9 mouse cellular contexts compared by ENCODE assay signal in the genomic region with DNA sequence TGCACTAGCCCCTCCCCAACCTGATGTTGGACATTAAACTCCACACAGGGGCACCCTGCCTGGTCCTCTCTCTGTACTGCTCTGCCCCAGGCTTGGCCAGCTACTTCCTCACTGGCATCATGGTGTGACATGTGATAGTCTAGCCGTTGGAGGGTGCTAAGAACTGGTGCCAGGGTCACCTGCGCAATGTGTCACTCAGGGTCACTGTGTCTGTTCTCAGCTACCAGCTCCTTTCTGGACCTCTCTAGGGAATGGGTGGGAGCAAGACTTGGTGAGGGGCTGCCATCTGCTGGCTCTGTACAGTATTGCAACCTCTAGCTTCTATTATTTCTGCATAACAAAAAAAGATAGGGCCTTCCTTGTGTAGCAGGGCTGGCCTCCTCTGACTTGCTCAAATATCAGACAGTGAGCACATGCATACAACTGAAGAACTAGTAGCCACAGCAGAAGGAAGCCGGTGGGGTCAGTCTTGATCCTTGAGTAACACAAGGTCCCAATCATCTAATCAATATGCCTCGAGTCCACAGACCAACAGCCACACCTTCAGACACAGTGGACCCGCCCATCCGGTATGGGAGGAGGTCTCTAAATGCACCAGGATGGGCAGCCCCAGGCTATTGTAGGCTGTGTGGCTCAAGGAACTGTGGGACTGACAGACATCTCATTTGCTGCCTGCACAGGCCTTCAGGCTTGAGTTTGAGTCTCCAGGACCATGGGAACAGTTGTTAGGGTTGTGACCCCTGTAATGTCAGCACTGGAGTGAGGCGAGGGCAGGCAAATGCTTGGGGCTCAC. TPM values are rescaled to one million over a fixed set of nuclear protein-coding genes. Genes with fewer than 3 reads are reported as not detected.
DNase-seq lines count a peak whose midpoint lies in the region; ATAC-seq and TF ChIP-seq lines count a peak whose summit lies in the region.
"Had no signal": no experiment of that assay in that cellular context is flagged by ENCODE, and none has a peak within 500 bp of the region (broad histone marks: within the 10 kb centered on the region; RNA-seq: fewer than 3 reads in every experiment).

No protein-coding gene starts in this region.

- peak; percentile 74 for ATAC-seq in granulocyte monocyte progenitor cell, adult 5-6 weeks (replicated peaks; ENCODE audit: poor library complexity, severe bottlenecking)
- ATAC-seq in limb, embryonic 11.5 days (ENCODE audit: insufficient number of reproducible peaks, low FRiP score, low TSS enrichment, low read depth): 0 out of 2 replicates have a peak, but pooled peaks have one; percentile 46
- ATAC-seq in midbrain, embryonic 14.5 days (ENCODE audit: low FRiP score, low TSS enrichment): peak; percentile 22; the same call in 1 of the 2 replicates

- H3K27ac ChIP-seq in limb, embryonic 11.5 days (replicated peaks; ENCODE audit: low read depth, low read length): no peak overlapping the region
- H3K27ac ChIP-seq in midbrain, embryonic 14.5 days (replicated peaks; ENCODE audit: low read depth, low read length): no peak overlapping the region
- no peak overlapping the region for H3K27ac ChIP-seq in spleen, adult 2 months (ENCODE audit: insufficient read depth, low read length)

- 86% methylated on average over 7 of the region's 7 CpGs for whole genome bisulfite sequencing in limb, embryonic 11.5 days
- 82% methylated on average over 7 of the region's 7 CpGs for WGBS in midbrain, embryonic 14.5 days
- 77% methylated on average over 7 of the region's 7 CpGs for WGBS in spleen, adult 2 months

- no peaks in the 10 kb centered on the region for H3K4me1 ChIP-seq in limb, embryonic 11.5 days (ENCODE audit: control insufficient read depth, insufficient read depth, low read length)
- H3K4me1 ChIP-seq in midbrain, embryonic 14.5 days (ENCODE audit: control insufficient read depth, insufficient read depth, low read length): no peaks in the 10 kb centered on the region
- H3K4me1 ChIP-seq in spleen, adult 2 months (ENCODE audit: control insufficient read depth, insufficient read depth, insufficient read length): no peaks in the 10 kb centered on the region; the same call in 1 of the 2 replicates

- peaks cover 29% of the 10 kb centered on the region for H3K36me3 ChIP-seq in limb, embryonic 11.5 days (ENCODE audit: control insufficient read depth, insufficient read depth, low read length)
- H3K36me3 ChIP-seq in midbrain, embryonic 14.5 days (ENCODE audit: control insufficient read depth, insufficient read depth, low read length): peaks cover 60% of the 10 kb centered on the region
- H3K36me3 ChIP-seq in spleen, adult 2 months (ENCODE audit: control insufficient read depth, insufficient read depth, low read length): peaks cover 1% of the 10 kb centered on the region; the same call in 1 of the 2 replicates

- peak; percentile 84; the same call in 1 of the 2 replicates for TF ChIP-seq CTCF in spleen, adult 2 months (IDR thresholded peaks at IDR 0.05; ENCODE audit: extremely low read depth, insufficient read depth, insufficient read length, insufficient replicate concordance)

- H3K27me3 ChIP-seq in limb, embryonic 11.5 days (ENCODE audit: control insufficient read depth, insufficient read depth, low read length): no peaks in the 10 kb centered on the region
- H3K27me3 ChIP-seq in midbrain, embryonic 14.5 days (ENCODE audit: control insufficient read depth, insufficient read depth, low read length): no peaks in the 10 kb centered on the region
- H3K27me3 ChIP-seq in spleen, adult 2 months (ENCODE audit: control insufficient read depth, insufficient read depth, low read length): no peaks in the 10 kb centered on the region

- DNase-seq in 3T3-L1 (ENCODE audit: low read depth, low spot score): peak; percentile 84
- DNase-seq in adrenal gland, adult 18-20 months (ENCODE audit: low spot score in 2 of 2): peak; percentile 71 to 77
- DNase-seq in embryo, embryonic 11 days: peak; percentile 68
- DNase-seq in kidney, adult 18-20 months: peak; percentile 83
- peak; percentile 80 for DNase-seq in limb, embryonic 11.5 days (ENCODE audit: low spot score)
- peak; percentile 83 for DNase-seq in midbrain, embryonic 14.5 days
- peak; percentile 35 to 66 for DNase-seq in spleen, adult 2 months (ENCODE audit: low read depth in 1 of 2, low spot score in 2 of 2)

- H3K4me2 ChIP-seq in limb, embryonic 11.5 days (ENCODE audit: low read depth, severe bottlenecking): no peak overlapping the region
- H3K4me2 ChIP-seq in midbrain, embryonic 14.5 days (ENCODE audit: low read length): no peak overlapping the region

- H3K9me3 ChIP-seq in limb, embryonic 11.5 days (ENCODE audit: control insufficient read depth, low read length): no peaks in the 10 kb centered on the region
- no peaks in the 10 kb centered on the region for H3K9me3 ChIP-seq in midbrain, embryonic 14.5 days (ENCODE audit: control insufficient read depth, low read length)

- H3K4me3 ChIP-seq in limb, embryonic 11.5 days (ENCODE audit: low read depth, low read length): no peak overlapping the region
- no peak overlapping the region for H3K4me3 ChIP-seq in midbrain, embryonic 14.5 days (replicated peaks; ENCODE audit: low read depth, low read length)
- no peak overlapping the region for H3K4me3 ChIP-seq in spleen, adult 2 months (ENCODE audit: extremely low read depth, insufficient read depth, insufficient read length)
- H3K4me3 ChIP-seq: myocyte had no signal

- H3K9ac ChIP-seq in limb, embryonic 11.5 days (ENCODE audit: low read length): no peak overlapping the region
- H3K9ac ChIP-seq in midbrain, embryonic 14.5 days (replicated peaks; ENCODE audit: low read length): no peak overlapping the region

- TF ChIP-seq POLR2A in spleen, adult 2 months (IDR thresholded peaks at IDR 0.05; ENCODE audit: low read depth, low read length): no peak

RNA-seq across cellular contexts. Expression of gene Thop1, which starts 12.5 kb away (rescaled TPM):
- total RNA-seq in adrenal gland, adult 18-20 months (2021): 10 to 100 TPM; 34.0 to 64.4 TPM
- total RNA-seq in granulocyte monocyte progenitor cell, adult 5-6 weeks (2014; fragmentation: Nextera tagmentation): 23.3 and 24.4 TPM in 2 replicates
- 24.7 and 26.3 TPM in 2 replicates for total RNA-seq in granulocyte monocyte progenitor cell, adult 5-6 weeks (2017)
- polyA plus RNA-seq in limb, embryonic 11.5 days (2014; fragmentation: Nextera tagmentation; extraction: Ambion mirVana): 64.0 and 73.5 TPM in 2 replicates
- 31.2 and 38.2 TPM in 2 replicates for polyA plus RNA-seq in midbrain, embryonic 14.5 days (2014; fragmentation: Nextera tagmentation; extraction: Ambion mirVana)
- polyA plus RNA-seq in spleen, adult 2 months (2012; rRNA removed): 17.9 and 27.2 TPM in 2 replicates

RNA-seq across cellular contexts. Expression of gene Creb3l3, which starts 16.3 kb away (rescaled TPM):
- total RNA-seq in adrenal gland, adult 18-20 months (2021): 1 to 10 TPM in 1 of 2 experiments, under 1 TPM in 1; 0.93 to 1.3 TPM
- 0.43 TPM in 1 of 2 replicates, not detected in the other for total RNA-seq in granulocyte monocyte progenitor cell, adult 5-6 weeks (2014; fragmentation: Nextera tagmentation)
- 0.86 and 1.3 TPM in 2 replicates for total RNA-seq in granulocyte monocyte progenitor cell, adult 5-6 weeks (2017)
- polyA plus RNA-seq in limb, embryonic 11.5 days (2014; fragmentation: Nextera tagmentation; extraction: Ambion mirVana): 0.27 and 0.28 TPM in 2 replicates
- 0.09 and 0.31 TPM in 2 replicates for polyA plus RNA-seq in midbrain, embryonic 14.5 days (2014; fragmentation: Nextera tagmentation; extraction: Ambion mirVana)
- polyA plus RNA-seq in spleen, adult 2 months (2012; rRNA removed): 0.27 and 0.32 TPM in 2 replicates

RNA-seq across cellular contexts. Expression of gene Sgta, which starts 22.4 kb away (rescaled TPM):
- total RNA-seq in adrenal gland, adult 18-20 months (2021): 100 to 1,000 TPM; 220 to 229 TPM
- 33.8 and 47.9 TPM in 2 replicates for total RNA-seq in granulocyte monocyte progenitor cell, adult 5-6 weeks (2014; fragmentation: Nextera tagmentation)
- 37.5 and 41.7 TPM in 2 replicates for total RNA-seq in granulocyte monocyte progenitor cell, adult 5-6 weeks (2017)
- polyA plus RNA-seq in limb, embryonic 11.5 days (2014; fragmentation: Nextera tagmentation; extraction: Ambion mirVana): 219 and 221 TPM in 2 replicates
- polyA plus RNA-seq in midbrain, embryonic 14.5 days (2014; fragmentation: Nextera tagmentation; extraction: Ambion mirVana): 259 and 292 TPM in 2 replicates
- polyA plus RNA-seq in spleen, adult 2 months (2012; rRNA removed): 88.8 and 114 TPM in 2 replicates

RNA-seq across cellular contexts. Expression of gene Map2k2, which starts 23.4 kb away (rescaled TPM):
- 100 to 1,000 TPM; 165 to 179 TPM for total RNA-seq in adrenal gland, adult 18-20 months (2021)
- 35.0 and 72.7 TPM in 2 replicates for total RNA-seq in granulocyte monocyte progenitor cell, adult 5-6 weeks (2014; fragmentation: Nextera tagmentation)
- 46.7 and 50.8 TPM in 2 replicates for total RNA-seq in granulocyte monocyte progenitor cell, adult 5-6 weeks (2017)
- polyA plus RNA-seq in limb, embryonic 11.5 days (2014; fragmentation: Nextera tagmentation; extraction: Ambion mirVana): 230 and 239 TPM in 2 replicates
- 236 and 240 TPM in 2 replicates for polyA plus RNA-seq in midbrain, embryonic 14.5 days (2014; fragmentation: Nextera tagmentation; extraction: Ambion mirVana)
- 135 and 201 TPM in 2 replicates for polyA plus RNA-seq in spleen, adult 2 months (2012; rRNA removed)

RNA-seq across cellular contexts. Expression of gene Slc39a3, which starts 45.1 kb away (rescaled TPM):
- 10 to 100 TPM; 25.6 to 44.1 TPM for total RNA-seq in adrenal gland, adult 18-20 months (2021)
- total RNA-seq in granulocyte monocyte progenitor cell, adult 5-6 weeks (2014; fragmentation: Nextera tagmentation): 3.1 and 5.9 TPM in 2 replicates
- 4.3 and 5.3 TPM in 2 replicates for total RNA-seq in granulocyte monocyte progenitor cell, adult 5-6 weeks (2017)
- polyA plus RNA-seq in limb, embryonic 11.5 days (2014; fragmentation: Nextera tagmentation; extraction: Ambion mirVana): 7.8 and 7.9 TPM in 2 replicates
- 32.4 and 34.9 TPM in 2 replicates for polyA plus RNA-seq in midbrain, embryonic 14.5 days (2014; fragmentation: Nextera tagmentation; extraction: Ambion mirVana)
- 22.3 and 26.0 TPM in 2 replicates for polyA plus RNA-seq in spleen, adult 2 months (2012; rRNA removed)

Comparison
In these comparisons a context has a peak if more than half of its experiments do, and no peak if none do; other contexts are left out.
1. ATAC-seq: peak in every context shown above with its lines; median percentile 74 in granulocyte monocyte progenitor cell, adult 5-6 weeks; 46 in limb, embryonic 11.5 days; 22 in midbrain, embryonic 14.5 days.